Mouse (Mus musculus) layer of hippocampus, postnatal 36 days (tissue): ENCODE data around the gene Xrcc6. TPM values are rescaled to one million over a fixed set of nuclear protein-coding genes. Genes with fewer than 3 reads are reported as not detected.

Experiments used
- DNase-seq, 2 experiments: peaks; one replicate each; pipeline ENCODE4 v3.0.0; 2022
- total RNA-seq, 2 experiments: library from RNA; stranded (reverse); gene quantifications; 2 replicates each; pipeline ENCODE4 v1.2.3; 2021

The Xrcc6 gene
- total RNA-seq, 2 experiments from 2014 or later, result 25.5 to 27.2 TPM

GRCm38 (mm10) chr15:82086131-82086530 is 98.5 kb downstream of the Xrcc6 start:
- no peak for DNase-seq

DNA sequence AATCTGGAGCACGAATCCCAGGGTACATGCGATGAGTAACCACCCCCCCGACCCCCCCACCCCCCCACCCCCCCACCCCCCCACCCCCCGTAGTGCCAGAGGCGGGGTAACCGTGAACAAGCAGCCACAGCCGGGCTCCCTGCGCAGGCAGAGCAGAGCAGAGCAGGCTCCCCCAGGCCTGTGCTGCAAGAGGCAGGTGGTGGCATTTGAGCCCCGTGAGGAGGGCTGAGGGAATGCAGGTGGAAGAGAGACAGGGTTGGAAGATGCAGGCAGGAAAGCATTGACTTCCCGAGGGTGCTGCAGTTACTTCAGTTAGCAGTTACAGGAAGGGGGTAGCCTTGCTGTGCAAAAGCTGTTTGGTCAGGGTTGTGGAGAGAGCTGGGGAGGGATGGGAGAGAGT is 99.6 kb downstream of the Xrcc6 start:
- no peak for DNase-seq

Other genes starting within 250 kb of the Xrcc6 start
- 100 to 1,000 TPM; 129 to 141 TPM for gene Zc3h7b, start 242.8 kb upstream of the Xrcc6 start, total RNA-seq
- gene Rangap1, start 242.3 kb upstream of the Xrcc6 start, total RNA-seq, result 100 to 1,000 TPM; 158 to 165 TPM
- gene Tef, start 185.4 kb upstream of the Xrcc6 start, total RNA-seq, result 100 to 1,000 TPM; 300 to 307 TPM
- gene Tob2, start 129.0 kb upstream of the Xrcc6 start, total RNA-seq, result 10 to 100 TPM; 30.5 to 36.4 TPM
- 10 to 100 TPM; 31.2 to 33.5 TPM for gene Phf5a, start 115.9 kb upstream of the Xrcc6 start, total RNA-seq
- gene Aco2, start 115.5 kb upstream of the Xrcc6 start, total RNA-seq, result 100 to 1,000 TPM; 449 to 462 TPM
- 10 to 100 TPM; 44.5 to 48.2 TPM for gene Polr3h, start 61.6 kb upstream of the Xrcc6 start, total RNA-seq
- gene Csdc2, start 51.1 kb upstream of the Xrcc6 start, total RNA-seq, result 10 to 100 TPM; 74.5 to 77.1 TPM
- 100 to 1,000 TPM; 209 to 220 TPM for gene Pmm1, start 26.9 kb upstream of the Xrcc6 start, total RNA-seq
- gene 1700029P11Rik, start 7.3 kb upstream of the Xrcc6 start, total RNA-seq, result not detected
- gene Desi1, start 46.0 kb downstream of the Xrcc6 start, total RNA-seq, result 100 to 1,000 TPM; 111 to 116 TPM
- gene Snu13, start 59.8 kb downstream of the Xrcc6 start, total RNA-seq, result 100 to 1,000 TPM; 107 to 110 TPM
- gene 4930407I10Rik, start 71.3 kb downstream of the Xrcc6 start, total RNA-seq, result not detected
- under 1 TPM; 0.17 to 0.30 TPM for gene Mei1, start 82.2 kb downstream of the Xrcc6 start, total RNA-seq
- gene Ccdc134, start 140.1 kb downstream of the Xrcc6 start, total RNA-seq, result 10 to 100 TPM; 11.5 to 15.3 TPM
- gene Srebf2, start 159.3 kb downstream of the Xrcc6 start, total RNA-seq, result 100 to 1,000 TPM; 156 to 167 TPM
- gene Shisa8, start 225.0 kb downstream of the Xrcc6 start, total RNA-seq, result under 1 TPM; 0.72 to 0.76 TPM
- gene Tnfrsf13c, start 236.5 kb downstream of the Xrcc6 start, total RNA-seq, result under 1 TPM; 0.30 to 0.62 TPM